Mouse (Mus musculus) cerebellum, adult 2 months (tissue): ENCODE results near the gene Dnaaf5.

Experiments
- CTCF ChIP-seq: fragments of 200-500 bp; IDR thresholded peaks from 2 replicates; pipeline ENCODE4 v1.5.1; 2011; ENCODE audit warnings: low read depth, mild to moderate bottlenecking, control low read depth, low read length, moderate library complexity, borderline replicate concordance; ENCODE audit not compliant: insufficient read depth
- POLR2A ChIP-seq: fragments of 200-500 bp; IDR thresholded peaks from 2 replicates; pipeline ENCODE4 v1.6.1; 2011; ENCODE audit warnings: low read length, control low read depth, borderline replicate concordance; ENCODE audit not compliant: insufficient read depth

DNA sequence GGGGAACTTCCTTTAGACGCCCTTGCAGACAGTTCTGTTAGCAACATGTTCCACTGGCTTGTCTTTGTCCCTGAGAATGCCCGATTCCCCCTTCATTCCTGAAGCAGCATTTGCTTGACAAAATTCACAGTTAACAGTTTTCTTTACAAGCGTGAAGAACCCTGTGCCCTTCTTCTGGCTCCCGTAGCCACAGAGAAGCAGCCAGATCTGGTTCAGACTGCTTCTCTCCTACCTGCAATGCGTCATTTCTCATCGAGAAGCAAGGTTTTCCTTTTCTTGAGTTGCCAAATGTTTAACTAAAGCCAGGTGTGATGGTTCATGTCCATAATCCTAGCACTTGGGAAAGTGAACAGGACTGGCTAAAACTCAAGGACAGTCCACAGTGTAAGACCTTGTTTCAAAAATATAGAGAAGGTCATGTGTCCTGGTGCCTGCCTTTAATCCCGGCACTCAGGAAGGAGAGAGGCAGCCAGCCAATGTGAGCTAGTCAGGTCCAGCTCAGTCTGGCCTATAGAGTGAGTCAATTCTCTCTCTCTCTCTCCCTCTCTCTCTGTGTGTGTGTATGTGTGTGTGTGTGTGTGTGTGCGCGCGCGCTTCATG lies 3.4 kb upstream of the Dnaaf5 start:
- no peak for TF ChIP-seq POLR2A
- TF ChIP-seq CTCF = no peak
